Mouse (Mus musculus): ENCODE results near the gene St6galnac4. TPM values are rescaled to one million over a fixed set of nuclear protein-coding genes. Genes with fewer than 3 reads are reported as not detected.

St6galnac4 gene
- total RNA-seq, 2 experiments from 2014 or later = 36.2 to 38.4 TPM

DNA sequence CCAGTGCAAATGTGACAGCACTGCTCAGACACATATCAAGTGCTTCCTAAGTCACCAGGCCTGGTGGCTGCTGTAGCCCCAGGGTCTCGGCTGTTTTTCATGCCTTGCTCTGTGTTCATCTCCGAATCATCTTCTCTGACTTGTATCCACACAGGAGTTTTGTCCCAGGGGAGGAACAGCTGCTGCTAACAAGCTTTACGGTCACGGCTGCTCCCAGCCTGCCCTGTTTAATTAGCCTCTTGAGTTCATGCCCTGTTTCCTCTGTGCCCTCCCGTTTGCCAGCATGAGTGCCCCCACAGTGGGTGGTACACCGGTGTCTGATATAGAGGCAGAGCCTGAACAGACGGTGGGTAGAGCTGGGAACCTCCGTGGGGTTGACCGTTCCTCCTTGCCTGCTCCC, 31.2 kb downstream of the St6galnac4 start:
- DNase-seq (ENCODE audit: low spot score in 2 of 2) = no peak
- intact Hi-C loops (cut with DNase I) = no loop called here

DNA sequence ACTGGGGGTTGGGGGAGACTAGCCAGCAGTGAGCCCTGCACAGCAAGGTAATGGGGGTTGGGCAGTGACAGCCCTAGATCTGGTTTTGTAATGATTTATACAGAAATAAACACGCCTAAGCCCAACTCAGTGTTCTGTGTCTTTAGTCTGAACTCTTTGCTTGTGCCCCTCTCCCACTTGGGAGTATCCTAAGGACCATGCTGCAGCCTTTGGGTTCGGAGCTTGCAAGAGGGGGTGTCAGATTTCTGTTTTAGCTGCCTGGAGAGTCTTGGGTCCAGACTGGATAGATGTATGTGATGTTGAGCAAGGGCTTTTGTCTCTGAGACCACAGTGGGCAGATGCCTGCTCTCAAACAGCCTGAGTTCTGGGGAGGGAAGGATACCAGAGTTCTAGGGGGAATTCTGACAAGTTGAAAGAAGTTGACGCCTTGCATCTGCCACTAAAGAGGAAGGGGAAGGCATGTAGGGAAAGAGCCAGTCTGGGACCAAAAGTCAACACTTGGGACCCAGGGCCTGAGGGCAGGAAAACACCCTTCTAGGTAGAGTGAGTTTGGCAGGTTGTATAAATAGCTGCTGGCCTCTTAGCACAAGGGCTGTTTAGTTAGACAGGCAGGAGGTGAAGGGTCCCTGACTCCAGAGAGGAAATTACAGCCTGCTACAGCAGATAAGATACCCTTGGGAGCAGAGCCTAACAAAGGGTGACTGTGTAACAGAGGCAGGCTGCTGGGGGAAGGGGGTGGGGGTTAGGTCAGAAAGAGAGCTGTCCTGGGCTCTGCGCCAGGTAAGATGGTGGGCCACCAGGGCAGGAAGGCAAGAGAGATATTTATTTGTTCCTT, 34.0 kb downstream of the St6galnac4 start:
- intact Hi-C loops (cut with DNase I) = loop anchor here (5.0 kb wide), 1 partner anchor 39 kb away; no protein-coding TSS in a partner anchor
- no peak for DNase-seq (ENCODE audit: low spot score in 2 of 2)

DNA sequence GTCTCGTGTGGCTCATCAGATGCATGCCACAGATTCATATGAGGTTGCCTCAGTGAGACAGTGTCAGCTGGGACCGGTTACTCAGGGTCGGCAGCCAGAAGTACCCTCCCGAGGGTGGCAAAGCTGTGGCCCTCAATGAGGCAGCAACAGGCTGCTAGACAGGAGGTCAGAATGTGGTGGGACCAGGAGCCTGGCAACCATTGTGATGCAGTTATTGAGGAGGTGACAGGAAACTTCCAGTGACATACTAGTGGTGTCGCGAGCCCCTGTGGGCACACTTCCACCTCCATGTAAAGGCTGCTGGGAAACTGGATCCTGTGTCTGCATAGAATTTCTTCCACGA, 34.6 kb downstream of the St6galnac4 start, which contains the start of gene Ak1:
Ak1 (plus strand) TSS at position 242 of the 343 bp plus-strand sequence.
- DNase-seq (ENCODE audit: low spot score in 2 of 2) = no peak
- intact Hi-C loops (cut with DNase I) = loop anchor here (5.0 kb wide), 1 partner anchor 39 kb away; no protein-coding TSS in a partner anchor

DNA sequence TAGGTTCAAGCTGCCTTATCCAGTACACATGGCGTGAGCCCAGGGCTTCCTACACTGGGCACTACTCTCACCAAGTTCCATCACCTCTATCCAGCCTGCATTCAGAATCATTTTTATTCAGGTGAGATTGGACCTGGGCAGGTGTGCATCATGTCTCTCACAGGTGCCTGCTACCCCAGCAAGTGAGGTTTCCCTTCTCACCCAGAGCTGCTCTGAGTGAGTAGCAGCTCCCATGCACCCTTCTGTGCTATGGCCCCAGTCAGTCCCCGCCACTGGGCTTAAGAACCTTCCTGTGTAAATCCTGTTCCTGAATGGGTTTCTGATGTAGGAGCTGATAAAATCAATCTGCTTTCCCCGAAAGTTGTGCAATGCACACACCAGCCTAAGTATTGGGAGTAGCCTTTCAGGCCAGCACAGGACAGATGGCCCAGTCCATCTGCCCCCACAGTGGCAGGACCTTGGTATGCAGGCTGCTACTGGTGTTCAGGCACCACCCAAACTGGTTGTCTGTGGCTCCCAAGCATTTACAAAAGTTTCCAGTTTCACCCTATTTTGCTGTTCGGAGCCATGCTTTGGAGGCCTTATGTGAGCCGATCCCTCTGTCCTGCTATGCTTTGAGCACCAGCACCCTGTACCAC, 37.3 kb downstream of the St6galnac4 start:
- intact Hi-C loops (cut with DNase I) = loop anchor here (5.0 kb wide), 1 partner anchor 42 kb away; no protein-coding TSS in a partner anchor
- DNase-seq (ENCODE audit: low spot score in 2 of 2) = no peak

DNA sequence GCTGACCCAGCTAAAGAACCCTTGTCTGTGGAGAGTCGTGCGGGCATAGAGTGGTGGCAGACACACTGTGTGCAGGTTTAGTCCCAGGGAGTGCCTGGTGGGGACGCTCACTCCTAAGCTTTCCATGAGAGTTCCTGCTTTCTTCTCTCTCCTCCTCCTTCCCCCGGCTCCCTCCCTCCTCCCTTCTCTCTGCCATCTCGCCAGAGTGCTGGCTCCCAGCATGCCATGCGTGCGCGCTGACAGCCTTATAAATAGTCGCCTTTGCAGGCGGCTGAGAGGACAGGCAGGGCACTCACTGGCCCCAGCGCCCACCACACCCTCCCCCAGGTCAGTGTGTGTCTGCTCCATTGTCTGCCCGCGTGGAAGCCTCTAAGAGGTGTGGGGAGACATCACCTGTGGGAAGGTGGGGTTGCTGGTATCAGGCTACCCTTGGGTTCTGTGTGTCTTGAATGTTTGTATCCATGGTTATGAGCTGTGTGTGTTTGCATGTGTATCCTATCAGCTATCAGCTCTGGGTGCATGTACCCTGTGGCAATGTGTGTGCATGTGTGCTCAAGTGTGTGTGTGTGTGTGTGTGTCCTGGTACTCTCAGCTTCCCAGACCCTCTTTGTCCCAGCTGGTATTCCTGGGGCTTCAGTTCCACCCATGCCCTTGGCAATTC, 38.4 kb downstream of the St6galnac4 start:
- intact Hi-C loops (cut with DNase I) = no loop called here
- DNase-seq (ENCODE audit: low spot score in 2 of 2) = peak; percentile 88 to 92

DNA sequence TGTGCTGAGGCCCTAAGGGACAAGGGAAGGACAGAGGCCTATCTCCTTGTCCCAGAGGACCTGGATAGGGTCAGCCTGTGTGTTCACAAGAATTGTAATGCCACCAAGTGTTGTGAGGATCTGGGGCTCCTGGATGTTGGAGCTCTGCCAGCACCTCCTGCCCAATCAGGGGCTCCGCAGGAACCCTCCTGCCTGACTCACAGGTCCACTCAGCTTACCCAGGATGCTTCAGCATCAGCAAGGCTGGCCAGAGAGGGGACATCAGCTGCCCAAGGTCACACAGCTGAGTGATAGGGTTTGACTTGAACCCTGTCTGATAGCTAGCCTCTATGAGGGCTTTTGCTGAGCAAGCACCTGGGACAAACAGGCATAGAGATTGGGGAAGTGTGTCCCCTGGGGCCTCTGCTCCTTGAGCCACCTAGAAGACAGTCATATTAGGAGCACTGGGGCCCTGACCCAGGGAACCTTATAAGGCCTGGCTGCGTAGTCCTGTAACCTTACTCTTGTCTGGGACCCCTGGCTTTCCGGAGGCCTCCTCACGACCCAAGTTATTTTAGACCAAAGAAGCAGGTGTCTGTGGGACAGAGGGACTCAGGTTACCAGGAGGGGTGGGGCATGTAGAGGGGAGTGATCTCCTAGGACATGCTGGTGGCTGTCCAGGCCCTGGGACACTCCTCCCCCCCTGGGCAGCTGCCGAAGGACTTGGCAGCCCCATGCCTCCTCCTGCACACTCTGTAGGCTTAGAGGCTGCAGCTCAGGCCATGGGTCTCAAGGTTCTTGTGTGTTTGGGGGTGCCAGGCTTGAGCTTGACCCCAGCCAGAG, 39.2 kb downstream of the St6galnac4 start:
- intact Hi-C loops (cut with DNase I) = no loop called here
- peak; percentile 67 to 80 for DNase-seq (ENCODE audit: low spot score in 2 of 2)

DNA sequence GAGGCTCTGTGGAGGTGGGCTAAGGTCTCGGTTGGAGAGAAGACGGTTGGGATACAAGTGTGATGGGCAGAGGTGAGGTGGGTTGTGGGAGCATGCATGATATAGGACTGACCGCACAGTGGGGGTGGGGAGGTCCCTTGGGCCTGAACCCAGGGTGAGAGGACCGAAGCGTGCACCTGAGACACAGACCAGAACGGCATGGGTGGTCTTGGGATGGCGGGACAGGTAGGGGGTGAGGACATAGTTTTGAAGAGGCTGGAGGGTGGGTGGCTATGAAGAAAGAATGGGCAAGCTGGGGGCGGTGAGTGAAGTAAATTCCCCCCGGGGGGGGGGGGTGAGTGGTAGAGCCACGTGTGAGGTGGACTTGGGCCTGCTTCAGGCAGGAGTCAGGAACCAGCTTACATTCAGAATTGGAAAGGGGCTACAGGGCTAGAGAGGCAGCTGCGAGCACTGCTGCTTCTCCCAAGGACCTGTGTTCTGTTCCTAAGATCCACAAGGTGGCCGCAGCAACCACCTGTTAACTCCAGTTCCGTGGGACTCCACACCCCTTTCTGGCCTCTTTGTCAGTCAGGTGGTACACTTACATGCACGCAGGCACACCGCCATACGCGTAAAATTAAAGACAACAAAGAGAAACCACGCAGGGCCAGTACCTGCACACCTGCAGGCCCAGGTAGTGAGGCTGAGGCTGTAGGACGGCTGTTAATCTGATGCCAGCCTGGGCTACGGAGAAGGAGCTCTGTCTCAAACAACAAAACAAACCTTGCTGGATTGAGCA, 40.6 kb downstream of the St6galnac4 start:
- intact Hi-C loops (cut with DNase I) = no loop called here

DNA sequence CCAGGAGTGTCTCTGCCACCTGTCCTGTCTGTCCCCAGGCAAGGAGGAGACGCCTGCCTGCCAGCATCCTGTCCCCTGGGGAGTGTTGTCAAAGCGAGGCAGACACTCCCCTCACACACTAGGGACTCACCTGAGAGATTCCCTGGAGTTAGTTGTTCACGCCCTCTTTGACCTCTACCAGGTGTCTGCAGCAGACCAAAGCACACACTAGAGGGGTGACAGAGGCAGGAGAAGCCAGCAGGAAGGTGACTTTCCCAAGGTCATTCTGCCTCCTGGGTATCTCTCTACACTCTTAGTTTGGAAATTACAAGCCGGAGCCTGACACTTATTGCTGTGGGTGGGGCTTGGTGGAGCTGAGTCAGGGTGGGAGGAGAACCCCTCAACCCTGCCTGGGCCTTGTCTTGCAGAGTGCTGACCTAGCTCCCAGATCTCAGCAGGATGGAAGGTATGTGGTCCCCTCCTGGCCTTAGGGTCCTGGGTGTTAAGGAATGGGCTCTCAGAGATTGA, 41.2 kb downstream of the St6galnac4 start:
- intact Hi-C loops (cut with DNase I) = no loop called here
- DNase-seq (ENCODE audit: low spot score in 2 of 2) = no peak

More for the DNA sequence above, 40.6 kb downstream of the St6galnac4 start:
- no peak for DNase-seq (ENCODE audit: low spot score in 2 of 2)

DNA sequence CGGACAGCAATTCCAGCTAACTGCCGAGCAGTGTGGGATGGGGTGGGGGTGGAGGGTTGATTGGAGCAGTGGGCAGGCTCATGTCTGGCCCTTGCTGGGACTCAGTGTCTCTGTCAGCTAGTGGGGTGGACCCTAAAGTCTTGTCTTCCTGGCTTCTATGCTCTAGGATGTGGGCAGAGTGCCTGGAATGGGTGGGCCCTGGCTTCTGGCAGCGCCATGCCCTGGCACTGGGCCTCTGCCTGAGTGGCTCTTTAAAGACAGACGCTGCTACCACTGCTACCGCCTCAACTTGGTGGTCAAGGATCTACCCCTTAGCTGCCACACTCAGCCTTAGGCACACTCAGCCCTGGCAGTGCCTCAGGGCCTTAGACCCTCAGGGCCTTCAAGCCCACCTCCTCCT, 41.8 kb downstream of the St6galnac4 start:
- intact Hi-C loops (cut with DNase I) = no loop called here
- DNase-seq (ENCODE audit: low spot score in 2 of 2) = peak; percentile 69

DNA sequence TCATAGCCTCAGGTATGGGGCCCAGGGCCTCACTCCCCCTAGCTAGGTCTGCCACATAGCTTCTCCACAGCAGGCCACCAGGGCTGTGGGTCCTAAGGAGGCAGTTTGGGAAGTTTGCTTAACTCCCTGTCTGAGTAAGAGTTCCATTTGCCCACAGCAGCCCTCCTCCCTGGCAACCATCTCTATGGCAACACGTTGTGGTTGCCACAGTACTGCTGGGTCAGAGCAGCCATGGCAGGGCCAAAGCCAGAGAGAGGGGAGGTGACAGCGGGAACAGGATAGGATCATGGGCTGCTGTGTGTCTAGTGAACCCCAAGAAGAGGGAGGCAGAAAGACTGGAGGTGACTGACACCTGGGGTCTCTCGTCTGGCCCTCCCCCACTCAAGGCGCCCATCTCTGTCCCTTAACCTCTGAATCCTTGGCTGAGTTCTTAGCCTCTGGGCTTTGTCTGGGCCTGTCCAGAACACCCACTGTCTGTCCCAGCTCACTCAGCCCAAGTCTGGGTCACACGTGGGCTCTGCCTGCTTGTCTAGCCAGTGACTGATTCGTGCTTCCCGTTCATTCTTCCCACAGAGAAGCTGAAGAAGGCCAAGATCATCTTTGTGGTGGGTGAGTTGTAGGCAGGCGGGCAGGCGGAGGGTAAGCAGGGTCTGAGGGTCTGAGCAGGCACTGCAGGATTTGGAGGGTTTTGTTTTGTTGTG, 42.5 kb downstream of the St6galnac4 start:
- intact Hi-C loops (cut with DNase I) = no loop called here
- DNase-seq (ENCODE audit: low spot score in 2 of 2) = peak; percentile 55 to 78

DNA sequence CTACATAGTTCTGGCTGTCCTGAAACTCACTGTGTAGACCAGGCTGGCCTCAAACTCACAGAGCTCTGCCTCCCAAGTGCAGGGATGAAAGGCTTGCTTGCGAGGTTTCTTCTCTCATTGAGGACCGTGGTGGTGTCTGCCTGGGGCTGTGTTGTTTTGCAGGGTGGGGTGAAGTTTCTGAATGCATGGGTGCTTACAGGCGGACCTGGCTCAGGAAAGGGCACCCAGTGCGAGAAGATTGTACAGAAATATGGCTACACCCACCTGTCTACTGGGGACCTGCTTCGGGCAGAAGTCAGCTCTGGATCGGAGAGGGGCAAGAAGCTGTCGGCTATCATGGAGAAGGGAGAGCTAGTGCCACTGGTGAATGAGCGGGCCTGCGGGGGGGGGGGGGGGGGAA, 43.1 kb downstream of the St6galnac4 start:
- intact Hi-C loops (cut with DNase I) = no loop called here
- no peak for DNase-seq (ENCODE audit: low spot score in 2 of 2)

DNA sequence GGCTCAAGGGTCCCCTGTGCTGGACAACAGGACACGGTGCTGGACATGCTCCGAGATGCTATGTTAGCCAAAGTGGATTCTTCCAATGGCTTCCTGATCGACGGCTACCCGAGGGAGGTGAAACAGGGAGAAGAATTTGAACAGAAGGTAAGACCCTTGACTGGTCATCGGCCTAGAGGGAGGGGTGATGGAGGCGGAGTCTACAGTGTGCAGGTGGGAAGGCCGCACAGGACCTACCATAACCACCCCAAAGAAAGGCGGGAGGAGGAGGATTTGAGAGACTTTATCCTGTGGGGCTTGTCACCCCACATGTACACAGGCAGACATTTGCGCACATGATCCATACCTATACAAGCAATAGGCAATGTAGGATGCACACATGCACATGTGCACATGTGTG, 44.2 kb downstream of the St6galnac4 start:
- no peak for DNase-seq (ENCODE audit: low spot score in 2 of 2)
- intact Hi-C loops (cut with DNase I) = loop anchor here (1.0 kb wide), 1 partner anchor 58 kb away; no protein-coding TSS in a partner anchor

DNA sequence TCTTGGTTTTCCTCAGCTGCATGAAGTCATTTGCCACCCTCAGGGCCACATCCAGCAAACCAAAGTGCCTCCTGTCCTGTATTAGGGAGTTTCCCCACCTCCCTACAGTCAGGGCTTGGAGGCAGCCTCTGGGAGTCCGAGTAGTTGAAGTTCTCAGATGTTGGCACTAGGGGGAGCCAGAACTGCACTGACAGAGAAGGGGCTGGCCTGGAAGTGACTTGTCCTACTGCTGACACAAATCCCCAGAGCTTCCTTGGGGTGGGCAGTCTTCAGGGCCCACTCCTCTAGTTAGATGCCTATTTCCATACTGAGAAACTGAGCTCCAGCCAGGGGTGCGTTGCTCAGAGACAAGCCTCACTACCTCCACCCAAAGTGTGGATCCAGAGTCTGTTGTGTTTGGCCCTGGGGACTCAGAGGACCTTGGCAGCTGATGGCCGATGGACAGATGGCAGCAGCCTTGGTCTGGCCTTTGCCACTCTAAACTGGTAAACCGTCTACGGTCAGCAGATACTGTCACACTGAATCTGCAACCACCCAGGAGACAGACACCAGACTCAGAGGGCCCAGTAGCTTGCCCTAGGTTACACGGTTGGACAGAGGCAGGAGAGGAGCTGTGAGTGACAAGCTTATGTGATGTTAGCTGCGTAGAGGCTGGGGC, 45.0 kb downstream of the St6galnac4 start:
- intact Hi-C loops (cut with DNase I) = loop anchor here (1.0 kb wide), 1 partner anchor 57 kb away; no protein-coding TSS in a partner anchor
- peak; percentile 81 to 82 for DNase-seq (ENCODE audit: low spot score in 2 of 2)

DNA sequence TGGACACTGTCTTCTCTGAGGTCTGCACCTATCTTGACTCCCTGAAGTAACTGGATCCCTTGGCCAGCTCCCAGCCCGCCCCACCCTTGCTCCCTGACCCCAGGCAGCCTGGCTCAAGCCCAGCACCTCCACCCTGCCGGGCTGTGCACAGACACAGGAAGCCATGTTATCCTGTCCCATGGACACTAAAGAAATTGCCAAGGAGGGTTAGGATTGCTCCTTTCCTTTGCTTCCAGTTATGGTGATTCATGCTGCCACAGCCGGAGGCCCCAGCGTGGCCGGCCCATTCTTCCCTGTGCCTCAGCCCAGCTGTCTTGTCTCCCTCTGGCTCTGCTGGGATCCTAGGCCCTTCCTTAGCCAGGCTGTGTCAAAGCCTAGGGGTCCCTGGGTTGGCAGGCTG, 46.8 kb downstream of the St6galnac4 start:
- intact Hi-C loops (cut with DNase I) = no loop called here
- no peak for DNase-seq (ENCODE audit: low spot score in 2 of 2)

DNA sequence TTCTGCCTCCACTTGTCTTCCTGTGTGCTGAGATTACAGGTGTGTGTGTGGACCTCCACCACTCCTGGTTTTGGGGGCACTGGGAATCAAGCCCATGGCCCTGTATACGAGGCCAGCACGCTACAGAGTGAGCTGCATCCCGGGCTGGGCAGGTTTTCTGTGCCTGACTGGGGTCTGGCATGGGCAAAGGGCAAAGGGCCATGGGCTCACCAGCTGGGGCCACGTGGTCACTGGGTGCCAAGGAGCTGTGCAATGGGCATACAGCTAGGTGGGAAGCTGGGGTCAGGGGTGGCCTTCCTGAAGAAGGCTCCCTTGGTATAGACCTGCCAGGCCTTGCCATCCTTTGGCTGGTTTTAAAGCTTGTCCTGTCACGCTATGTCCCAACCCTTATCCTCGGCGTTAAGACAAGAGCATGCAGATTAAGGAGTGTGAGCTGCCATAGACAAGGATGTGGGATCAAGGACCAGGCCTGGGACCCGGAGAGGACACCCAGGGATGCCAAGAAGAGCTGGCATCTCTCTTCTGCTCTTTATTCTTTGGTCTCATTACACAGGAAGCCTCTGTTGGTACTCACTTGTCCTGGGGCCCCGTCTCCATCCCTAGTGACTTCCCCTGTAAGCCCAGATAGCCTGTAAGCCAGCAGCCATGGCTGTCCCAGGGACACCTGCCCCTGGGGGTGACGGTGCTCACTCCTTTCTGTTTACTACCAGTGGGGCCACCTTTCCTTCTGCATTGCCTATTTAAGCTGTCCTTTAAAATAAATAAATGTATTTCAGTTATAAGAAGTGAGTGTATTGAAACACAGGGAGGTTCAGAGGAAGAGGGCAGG, 47.6 kb downstream of the St6galnac4 start:
- intact Hi-C loops (cut with DNase I) = no loop called here
- no peak for DNase-seq (ENCODE audit: low spot score in 2 of 2)

DNA sequence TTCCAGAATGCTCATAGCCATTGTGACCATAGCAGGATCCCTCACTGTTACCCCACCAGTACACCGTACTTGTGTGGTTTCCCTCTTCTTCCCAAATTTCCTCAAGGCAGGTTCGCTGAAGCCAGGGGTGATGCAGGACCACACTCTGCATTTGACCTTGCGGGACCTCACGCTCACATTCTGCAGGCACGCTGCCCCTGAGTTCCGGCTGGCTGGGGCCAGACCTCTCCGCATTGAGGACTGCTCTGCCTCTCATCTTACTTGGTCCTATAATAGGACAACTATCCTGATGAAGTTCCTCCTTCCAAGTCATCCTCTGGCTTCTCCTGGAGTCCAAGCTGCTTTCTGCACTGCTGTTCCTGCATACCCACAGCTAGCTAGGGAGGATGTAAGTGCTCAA, 49.7 kb downstream of the St6galnac4 start:
- intact Hi-C loops (cut with DNase I) = no loop called here
- no peak for DNase-seq (ENCODE audit: low spot score in 2 of 2)

Data from left cerebral cortex, postnatal 14 days (tissue).